Mouse (Mus musculus) kidney, adult 9 months (tissue): ENCODE data around the gene Rpa1.
"Not testable (repeated sequence)": the region's sequence is repeated elsewhere in the genome, so short reads cannot be mapped to it uniquely, and the experiment has no call there.

Experiments
- DNase-seq: peaks from one replicate; pipeline ENCODE4 v3.0.0; 2022

Gene Rpa1

DNA sequence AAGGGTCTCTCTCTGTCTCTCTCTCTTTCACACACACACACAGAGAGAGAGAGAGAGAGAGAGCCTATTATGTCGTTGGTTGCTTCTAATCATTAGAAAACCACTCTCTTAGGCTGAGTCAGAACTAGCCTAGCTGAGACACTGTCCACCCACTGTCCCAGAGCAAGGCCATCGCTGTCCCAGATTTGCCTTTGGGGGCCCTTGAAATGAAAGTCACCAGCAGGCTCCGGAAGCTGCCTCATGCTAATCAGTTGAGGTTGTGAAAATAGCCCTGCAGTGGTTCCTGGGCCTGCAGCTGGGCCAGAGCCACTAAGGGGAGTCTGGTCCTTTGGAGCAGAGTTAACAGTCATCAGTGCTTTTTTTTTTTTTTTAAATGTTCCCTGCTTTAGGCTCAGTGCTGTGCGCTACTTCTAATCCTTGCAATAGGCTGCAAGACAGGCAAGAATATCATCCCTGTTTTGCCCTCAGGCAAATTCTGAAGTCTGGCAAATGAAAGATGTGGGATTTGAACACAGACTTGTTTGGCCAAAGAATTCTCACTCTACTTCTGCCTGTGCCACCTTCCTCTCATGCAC, 62.1 kb downstream of the Rpa1 start:
- DNase-seq: no peak

DNA sequence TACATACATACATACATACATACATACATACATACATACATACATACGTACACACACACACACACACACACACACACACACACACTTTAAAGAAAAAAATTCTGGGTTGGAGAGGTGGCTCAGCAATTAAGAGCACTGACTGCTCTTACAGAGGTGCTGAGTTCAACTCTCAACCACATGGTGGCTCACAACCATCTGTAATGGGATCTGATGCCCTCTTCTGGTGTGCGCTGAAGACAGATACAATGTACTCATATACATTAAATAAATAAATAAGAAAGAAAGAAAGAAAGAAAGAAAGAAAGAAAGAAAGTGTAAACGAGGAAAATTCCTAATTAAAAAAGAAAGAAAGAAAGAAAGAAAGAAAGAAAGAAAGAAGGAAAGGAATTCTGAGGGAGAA, 64.3 kb downstream of the Rpa1 start:
- not testable (repeated sequence) for DNase-seq

DNA sequence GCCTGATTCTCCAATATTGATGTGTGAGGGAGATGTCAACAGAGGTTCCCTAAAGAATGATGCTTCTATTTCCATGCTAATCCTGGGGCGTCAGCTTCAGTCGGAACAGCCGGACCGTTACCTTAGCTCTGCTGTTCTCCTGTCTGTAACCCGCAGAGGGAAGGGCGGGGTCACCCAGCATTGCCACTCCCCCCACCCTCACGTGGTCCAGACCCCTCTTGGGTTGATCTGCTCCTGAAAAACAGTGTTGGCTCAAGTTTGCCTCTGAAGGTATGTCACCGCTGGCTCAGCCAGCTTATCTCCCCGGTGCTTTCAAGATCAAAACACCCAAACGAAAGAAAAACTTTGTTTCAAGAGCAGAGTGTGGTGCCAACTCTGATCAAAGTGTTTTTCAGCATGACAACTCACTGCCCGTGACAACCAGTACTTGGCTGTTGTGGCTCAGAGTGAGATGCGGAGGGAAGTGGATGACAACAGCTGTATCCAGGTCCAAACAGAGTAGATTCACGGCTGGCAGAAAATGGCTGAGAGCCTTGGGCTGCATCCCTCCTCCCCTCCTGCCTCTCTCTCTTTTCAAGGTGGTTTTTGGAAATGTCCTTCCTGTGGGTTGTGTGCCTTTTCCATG, 65.5 kb downstream of the Rpa1 start:
- no peak for DNase-seq

DNA sequence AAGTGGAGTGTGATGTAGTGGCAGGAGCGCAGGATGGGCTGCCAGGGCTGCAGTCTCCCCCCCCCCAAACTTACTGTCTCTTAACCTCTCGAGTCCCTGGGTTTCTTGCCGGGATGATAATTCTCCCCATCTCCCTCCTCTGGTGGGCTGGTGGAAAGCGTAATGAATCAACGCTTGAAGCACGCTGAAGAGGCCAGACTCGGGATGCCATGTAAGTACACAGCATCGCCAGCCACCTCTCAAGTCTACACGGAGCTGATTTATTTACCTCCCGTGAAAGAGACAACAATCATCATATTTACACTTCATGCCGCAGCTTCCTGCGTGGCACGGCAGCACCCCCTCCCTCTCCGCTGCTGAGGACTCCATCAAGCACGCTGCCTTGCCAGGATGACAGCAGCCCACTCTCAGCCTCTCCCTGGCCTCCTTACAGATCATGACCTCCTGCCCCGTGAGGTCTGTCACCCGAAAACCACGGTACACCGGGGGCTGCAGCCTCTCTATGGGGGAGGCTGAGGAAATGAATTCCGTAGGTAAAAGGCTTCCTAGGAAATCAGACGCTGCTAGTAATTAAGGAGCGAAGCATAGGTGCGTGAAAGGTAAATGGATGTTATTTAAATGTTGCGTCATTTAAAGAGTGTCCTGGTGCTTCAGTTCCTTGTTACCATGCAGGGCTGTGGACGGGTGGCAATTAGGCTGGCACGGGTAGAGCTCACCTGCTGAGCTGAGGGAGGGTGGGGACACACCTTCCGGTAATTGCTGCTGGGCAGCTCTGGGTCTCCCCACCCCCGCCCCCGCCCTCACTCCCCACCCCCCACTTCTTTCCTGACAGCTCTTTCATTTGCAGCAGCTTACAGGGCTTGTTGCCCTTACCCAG, 66.5 kb downstream of the Rpa1 start:
- no peak for DNase-seq

DNA sequence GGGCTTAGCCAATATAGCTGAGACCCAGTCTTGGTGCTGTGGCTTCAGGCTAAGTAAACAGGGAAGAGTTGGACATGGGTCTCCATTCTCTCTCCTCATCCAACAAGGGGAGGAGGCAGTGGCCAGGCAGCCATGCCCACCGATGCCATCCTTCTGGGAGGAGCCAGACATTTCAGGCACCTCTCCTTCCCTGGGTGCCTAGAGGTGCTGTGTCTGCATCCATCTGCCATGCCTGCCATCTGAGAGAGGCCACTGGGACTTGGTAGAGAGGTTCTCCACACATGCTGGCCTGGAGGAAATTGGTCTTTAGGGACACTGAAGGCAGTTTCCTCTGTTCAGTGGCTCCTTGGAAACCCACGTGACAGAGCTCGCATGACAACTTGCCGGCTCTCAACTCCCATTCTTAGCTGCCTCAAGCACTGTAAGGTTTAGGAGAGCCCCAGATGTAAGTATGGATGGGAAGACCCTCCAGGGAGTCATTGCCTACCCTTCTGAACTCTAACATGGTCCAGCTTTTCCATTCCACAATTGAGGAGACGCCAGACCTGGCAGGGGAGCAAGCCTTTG, 67.6 kb downstream of the Rpa1 start:
- DNase-seq: no peak

DNA sequence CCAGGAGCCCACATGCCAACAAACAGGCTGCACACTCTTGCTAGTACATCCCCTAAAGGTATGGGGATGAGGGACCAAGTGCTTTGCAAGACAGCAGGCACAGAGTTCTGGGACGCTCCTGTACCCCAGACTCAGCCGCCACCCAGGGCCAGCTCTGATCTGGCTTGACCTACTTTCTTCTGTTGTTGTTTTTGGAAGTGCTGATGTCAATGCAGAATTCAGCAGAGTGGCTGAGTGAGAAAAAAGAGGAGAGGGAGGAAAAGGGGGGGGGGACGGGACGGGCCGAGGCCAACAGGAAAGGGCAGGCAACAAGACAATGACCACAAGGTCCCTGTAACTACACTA, 68.1 kb downstream of the Rpa1 start:
- no peak for DNase-seq

DNA sequence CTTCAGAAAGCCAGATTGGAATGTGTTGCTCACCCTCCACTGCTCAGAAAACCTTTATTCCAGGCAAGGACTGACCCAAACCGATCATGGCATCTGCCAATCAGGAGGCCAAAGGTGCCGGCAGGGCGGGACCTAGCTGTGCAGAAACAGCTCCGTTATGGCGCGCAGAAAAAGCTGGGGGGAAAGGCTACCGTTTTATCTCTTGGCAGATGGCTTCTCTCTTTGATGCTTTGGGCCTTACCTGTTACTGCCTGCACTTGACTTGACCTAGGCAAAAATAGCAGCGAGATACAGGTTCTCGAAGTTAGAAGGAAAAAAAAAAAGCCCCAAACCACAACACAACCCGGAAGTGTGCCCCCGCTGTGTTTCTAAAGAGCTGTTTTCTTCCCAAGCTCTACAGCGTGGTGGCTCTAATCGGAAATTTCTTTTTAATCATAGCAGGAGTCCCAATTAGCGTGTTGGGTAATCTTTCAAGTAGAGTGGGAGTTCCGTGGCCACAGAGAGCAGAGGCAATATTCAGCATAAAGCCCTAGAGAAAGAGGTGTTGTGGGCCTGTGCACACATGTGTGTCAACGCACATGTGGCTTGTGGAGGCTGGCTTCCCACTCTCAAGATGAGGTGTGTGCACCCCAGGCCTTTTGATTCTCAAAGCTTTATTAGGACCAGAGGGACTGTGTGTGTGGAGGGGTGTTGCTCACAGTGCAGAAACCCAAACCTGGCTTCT, 68.6 kb downstream of the Rpa1 start:
- DNase-seq: no peak

DNA sequence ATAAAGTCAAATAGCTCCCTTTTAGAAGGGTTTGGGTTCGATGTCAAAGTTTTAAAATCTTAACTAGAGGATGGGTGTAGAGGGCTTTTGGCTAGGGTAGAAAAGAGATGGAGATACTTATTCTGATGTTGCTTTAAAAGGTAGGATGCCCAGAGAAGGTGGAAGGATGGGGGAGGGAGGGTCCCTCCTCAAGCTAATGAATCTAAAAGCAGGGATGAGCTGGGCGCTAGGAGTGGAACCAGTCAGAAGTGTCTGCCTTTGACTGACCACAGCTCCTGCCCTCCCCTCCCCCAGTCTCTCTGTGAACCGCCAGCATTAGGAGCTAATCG, 69.1 kb downstream of the Rpa1 start:
- no peak for DNase-seq

DNA sequence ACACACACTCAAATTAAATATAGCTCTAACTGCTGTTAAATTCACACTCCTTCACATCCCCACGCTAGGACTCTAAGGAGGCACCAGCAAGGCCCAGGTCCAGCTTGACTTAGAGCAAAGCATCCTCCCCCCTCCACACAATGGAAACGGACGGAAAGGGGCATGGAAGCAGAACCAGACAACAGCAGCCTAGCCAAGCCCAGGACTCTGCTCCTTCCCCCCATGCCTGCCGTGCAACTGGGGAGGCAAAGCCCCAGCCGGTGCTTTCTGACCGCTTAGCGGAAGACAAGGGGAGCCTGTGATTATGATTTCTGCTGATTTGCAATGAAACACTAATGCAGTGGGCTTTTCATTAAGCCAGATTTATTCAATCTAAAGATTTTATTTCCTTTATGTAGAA, 70.0 kb downstream of the Rpa1 start:
- DNase-seq: no peak

DNA sequence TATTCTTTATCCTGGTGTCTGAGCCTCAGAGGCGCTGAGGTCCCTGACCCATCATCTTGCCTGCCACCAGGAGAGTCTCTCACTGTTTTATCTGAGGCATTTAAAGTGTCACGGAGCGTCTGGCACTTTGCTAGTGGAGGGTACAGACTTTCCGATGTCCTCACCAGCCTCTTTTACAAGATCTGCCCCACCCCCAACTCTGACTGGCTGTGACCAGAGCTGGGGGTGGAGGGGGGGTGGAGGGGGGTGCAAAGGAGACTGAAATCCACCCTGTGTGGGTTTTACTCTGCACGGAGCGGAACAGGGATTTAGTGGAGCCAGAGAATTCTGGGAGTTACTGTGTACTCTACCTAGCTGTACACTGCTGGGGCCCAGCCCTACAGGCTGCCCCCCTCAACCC, 73.1 kb downstream of the Rpa1 start:
- no peak for DNase-seq

DNA sequence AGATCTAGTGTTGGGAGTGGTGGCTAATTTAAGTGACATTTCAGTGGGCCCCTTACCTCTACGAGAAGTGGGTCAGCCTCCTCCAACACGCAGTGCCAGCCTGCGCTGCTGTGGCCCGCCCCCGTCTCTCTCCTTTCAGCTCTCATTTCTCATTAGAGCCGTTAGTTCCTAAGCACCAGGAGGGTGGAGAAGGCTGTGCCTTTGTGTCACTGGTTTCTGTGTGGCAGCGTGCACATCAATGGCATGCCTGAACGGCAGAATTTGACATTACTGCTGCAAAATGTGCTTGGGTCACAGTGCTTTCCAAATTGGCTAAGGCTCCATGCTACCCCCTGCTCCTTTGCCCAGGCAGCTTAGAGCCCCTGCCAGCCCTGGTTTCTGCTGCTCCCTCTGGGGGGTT, 74.7 kb downstream of the Rpa1 start:
- DNase-seq: no peak

DNA sequence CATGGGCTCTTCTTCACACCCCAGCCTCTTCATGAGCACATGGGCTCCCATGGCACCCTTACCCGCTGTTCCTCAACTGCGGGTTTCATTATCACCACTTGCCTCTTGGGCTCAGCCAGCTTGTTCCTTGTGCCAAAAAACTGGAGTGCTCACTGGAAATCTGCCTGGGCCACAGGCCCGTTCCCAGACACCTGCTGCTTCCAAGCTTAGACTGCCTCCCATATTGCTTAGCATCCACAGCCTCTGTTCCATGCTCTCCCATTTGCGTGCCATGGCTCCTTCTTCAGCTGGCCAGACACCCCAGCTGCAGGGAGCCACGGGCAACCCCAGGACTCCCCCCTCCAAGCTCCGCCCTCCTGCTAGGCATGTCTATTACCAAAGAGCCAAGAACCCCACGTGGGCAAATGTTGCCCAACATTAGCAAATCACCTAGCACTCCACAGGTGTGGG, 77.1 kb downstream of the Rpa1 start:
- DNase-seq: no peak

DNA sequence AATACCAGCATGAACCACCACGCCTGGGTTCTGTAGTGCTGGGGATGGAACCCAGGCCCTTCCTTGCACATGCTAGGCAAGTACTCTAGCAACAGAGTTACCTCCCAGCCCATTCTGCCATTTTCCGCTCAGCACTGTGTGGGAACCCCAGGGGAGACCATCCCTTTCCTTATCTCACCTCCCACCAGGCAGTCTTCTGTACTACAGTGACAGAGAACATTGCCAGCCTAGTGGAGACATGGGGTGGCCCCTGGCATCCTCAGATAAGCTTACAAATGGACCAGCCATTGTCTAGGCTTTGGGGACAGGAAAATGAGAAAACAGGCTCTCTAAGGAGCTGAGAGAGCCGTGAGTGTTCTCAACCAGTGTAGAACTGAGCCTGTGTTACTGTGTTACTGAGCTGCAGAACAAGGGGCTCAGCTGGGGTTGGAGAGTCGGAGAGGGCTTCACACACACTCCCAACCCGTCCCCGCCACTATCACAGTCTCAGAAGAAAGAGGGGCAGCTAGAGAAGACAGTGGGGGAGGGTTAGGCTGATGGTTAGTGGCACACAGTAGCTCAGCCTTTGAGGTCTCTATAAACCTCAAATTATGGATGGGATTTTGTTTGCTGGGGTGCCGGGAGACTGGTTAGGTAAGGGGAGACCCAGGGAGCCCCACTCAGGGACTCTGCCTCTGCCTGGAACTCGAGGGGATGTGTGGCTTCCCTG, 77.7 kb downstream of the Rpa1 start:
- DNase-seq: no peak

DNA sequence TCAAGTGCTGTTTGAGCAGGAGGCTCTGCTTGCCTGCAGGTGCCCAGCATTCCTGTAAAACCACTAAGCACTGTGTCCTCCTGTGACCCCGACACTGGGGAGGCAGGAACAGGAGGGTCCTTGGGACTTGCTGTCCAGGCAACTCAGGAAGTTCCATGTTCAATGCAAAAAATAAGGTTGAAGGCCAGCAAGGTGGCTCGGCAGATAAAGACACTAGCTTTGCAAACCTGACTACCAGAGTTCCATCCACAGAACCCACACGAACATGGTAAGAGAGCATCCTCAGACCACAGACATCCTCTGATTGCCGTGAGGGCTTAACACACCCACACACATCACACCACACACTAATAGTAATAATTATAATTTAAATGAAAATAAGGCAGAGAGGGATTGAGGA, 78.9 kb downstream of the Rpa1 start:
- DNase-seq: no peak

DNA sequence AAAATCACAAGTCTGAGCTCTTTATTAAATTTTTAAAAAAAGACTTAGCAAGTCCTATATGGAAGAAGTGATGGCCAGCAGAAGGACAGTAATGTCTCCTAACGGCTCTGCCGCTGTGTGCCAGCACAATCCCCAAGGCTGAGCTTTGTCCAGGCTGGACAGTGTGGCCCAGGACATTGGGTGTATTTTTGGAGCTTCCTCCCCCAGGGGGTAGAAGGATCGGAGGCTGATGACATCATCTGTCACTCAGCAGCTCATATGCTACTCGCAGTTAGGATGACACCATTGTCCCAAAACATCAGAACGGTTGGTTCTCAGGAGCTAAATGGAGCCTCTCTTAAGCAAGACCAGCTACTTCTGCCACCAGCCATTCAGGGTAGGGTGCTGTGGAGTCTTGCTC, 79.6 kb downstream of the Rpa1 start:
- no peak for DNase-seq

DNA sequence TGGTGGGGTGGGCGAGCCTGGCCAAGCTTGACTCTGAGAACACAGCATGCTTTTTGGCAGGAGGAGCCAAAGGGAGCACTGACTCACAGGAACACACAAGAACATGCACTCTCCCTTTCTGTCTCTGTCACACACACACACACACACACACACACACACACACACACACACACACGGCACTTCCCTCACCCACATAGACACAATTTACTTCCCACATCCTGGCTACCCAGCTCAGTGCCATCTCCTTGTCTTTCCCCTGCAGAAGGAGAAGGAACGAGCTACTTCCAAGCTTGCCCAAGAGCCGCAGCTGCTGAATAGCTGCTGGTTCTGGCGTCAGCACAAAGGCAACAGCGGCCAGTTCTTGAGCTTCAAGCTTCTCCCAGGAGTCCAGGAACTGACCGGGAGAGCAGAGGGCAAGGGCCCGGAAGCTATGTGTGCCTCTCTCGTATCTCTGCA, 80.3 kb downstream of the Rpa1 start:
- peak; percentile 79 for DNase-seq

DNA sequence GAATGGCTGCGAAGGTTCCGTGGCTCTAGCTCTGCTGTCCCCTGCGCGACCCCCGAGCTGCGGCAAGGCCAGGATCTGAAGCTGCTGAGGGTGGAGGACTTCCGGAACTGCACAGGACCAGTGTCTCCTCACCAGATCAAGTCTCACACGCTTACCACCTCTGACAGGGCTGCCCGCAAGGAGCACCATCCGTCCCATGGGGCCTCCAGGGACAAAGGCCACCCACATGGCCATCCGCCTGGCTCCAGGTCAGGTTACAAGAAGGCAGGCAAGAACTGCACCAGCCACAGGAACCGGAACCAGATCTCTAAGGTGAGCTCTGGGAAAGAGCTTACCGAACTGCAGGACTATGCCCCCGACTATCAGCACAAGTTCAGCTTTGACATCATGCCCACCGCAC, 82.6 kb downstream of the Rpa1 start:
- DNase-seq: no peak

DNA sequence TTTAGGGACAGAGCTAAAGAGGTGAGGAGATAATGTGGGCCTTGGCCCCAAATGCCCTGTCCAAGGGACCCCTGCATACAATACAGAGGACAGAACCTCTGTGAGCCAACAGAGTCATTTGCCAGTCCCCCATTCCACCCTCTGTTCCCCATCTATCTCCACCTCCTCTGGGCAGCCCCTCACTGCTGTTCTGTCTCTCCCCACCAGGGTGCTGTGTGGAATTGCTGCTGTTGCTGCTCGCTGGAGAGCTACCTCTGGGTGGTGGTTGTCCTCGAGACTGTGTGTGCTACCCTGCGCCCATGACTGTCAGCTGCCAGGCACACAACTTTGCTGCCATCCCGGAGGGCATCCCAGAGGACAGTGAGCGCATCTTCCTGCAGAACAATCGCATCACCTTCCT, 83.6 kb downstream of the Rpa1 start:
- no peak for DNase-seq

DNA sequence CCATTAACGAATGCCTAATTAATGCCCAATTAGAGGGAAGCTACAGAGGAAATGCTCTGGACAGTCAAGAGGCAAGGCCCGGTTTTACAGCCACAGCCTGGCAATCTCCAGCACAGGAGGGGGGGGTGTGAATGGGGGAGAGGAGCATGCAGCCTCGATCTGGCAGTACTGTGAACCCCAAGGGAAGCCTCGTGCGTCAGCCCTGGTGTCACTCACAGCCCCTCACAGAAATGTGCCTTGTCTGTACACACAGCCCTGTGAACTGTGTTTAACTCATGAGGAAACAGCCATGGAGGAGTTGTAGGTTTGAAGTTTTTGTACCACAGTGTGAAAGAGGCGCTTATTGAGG, 84.2 kb downstream of the Rpa1 start:
- DNase-seq: no peak

DNA sequence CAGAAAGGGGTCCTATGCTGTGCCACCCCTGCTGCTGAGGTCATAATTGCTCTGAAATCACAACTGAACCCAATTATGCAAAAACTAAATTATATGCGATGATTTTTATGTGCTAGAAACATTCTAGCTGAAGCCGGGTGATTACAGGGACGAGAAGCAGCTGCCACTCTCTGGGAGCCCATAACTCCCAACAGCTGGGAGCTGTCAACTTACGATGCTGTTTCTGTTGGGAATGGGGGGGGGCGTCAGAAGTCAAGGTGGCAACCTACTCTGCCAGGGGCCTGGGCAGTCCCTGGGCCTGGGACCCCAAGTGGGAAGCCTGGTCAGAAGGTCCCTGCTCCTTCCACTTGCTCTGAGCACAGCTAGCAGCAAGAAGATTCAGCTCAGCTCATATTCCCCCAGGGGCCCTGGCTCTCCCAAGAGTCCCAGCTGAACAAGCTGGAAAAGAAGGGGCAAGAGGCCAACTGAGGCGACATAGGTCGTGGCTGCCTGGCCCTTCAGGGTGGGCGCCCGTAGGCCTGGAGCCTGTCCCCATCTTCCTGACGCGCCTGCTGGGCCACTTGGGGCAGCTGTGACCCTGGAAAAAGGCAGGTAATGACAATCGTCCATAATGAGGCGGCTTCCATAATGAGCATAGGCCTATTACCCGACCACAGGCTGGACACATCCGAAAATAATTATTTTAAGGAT, 84.7 kb downstream of the Rpa1 start:
- DNase-seq: peak; percentile 41

DNA sequence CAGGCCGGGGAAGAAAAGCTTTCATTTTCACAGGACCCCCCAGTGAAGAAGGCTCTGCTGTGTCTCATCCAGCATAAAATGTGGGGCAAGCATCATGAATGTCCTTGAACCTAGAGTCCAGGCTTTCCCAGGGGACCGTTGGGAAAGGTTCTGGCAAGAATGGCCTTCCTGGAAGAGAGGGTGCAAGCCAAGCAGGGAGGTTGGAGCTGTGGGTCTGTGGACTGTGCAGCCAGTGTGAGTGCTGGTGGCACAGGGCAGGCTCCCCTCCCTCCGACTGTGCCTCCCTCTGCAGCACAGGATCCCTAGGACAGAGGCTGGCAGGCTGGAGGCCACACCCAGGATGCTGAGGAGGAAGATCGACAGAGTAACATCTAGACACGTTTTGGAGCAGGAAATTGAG, 85.3 kb downstream of the Rpa1 start:
- no peak for DNase-seq

DNA sequence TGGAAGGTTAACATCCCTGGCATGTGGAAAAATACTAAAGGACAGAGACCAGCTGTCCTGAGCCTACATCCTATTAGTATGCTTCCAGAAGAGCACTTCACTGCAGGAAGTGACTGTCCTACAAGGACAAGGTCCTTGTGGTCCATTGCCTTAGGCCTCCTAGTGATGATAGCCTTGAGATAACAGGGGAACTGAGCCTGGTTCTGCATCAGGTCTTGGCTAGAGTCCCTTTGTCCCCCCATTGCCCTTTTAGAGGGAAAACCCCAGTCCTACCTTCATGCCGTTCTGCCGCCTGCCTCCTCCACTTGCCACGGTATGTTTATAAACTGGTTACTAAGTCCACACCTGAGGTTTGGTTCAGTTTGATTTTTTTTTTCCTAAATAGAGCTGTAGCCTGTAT, 85.9 kb downstream of the Rpa1 start:
- no peak for DNase-seq
